10 mouse cellular contexts compared by ENCODE assay signal in the genomic region with DNA sequence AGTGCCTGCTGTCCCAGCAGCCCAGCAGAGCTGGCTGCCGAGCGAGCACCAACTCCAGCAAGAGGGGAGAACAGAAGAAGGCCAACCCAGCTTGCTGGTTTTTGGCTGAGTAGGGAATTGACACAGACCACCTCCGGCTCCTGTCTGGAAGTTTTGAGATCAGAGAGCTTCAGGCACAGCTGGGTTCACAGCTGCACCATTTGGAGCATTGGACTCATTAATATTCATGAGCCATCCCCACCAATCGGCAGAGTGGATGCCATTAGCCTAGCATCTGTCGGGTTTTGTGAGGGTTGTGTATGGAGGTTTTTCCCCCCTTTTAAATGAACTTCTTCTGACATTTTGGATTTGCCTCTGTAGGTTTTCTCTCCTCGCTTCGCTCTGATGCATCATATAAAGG. TPM values are rescaled to one million over a fixed set of nuclear protein-coding genes. Genes with fewer than 3 reads are reported as not detected.
DNase-seq lines count a peak whose midpoint lies in the region; ATAC-seq and TF ChIP-seq lines count a peak whose summit lies in the region.
"Had no signal": no experiment of that assay in that cellular context is flagged by ENCODE, and none has a peak within 500 bp of the region (broad histone marks: within the 10 kb centered on the region; RNA-seq: fewer than 3 reads in every experiment).

No protein-coding gene starts in this region.

- peaks cover 30% of the 10 kb centered on the region for H3K36me3 ChIP-seq in kidney, embryonic 14.5 days (ENCODE audit: control insufficient read depth, insufficient read depth, low read length)
- H3K36me3 ChIP-seq in hindbrain, embryonic 10.5 days = peaks cover 47% of the 10 kb centered on the region
- H3K36me3 ChIP-seq in myocyte (ENCODE audit: control insufficient read depth, insufficient read depth) = peaks cover 28% of the 10 kb centered on the region

- H3K79me2 ChIP-seq in myocyte (ENCODE audit: control insufficient read depth, insufficient read depth) = no peaks in the 10 kb centered on the region

- ATAC-seq in kidney, embryonic 14.5 days (ENCODE audit: low FRiP score, low TSS enrichment) = no peak
- ATAC-seq: intestine, embryonic 15.5 days had no signal

- H3K27ac ChIP-seq in kidney, embryonic 14.5 days (ENCODE audit: low read depth, low read length) = peak overlapping the region; percentile 17; the same call in 1 of the 2 replicates
- H3K27ac ChIP-seq in cortical plate, adult 2 months (ENCODE audit: insufficient read depth, low read length) = peak overlapping the region; percentile 45
- H3K27ac ChIP-seq in hindbrain, embryonic 10.5 days = peak overlapping the region; percentile 81
- H3K27ac ChIP-seq: intestine, embryonic 15.5 days; liver, embryonic 14.5 days had no signal

- no peak overlapping the region for H3K4me2 ChIP-seq in kidney, embryonic 14.5 days (replicated peaks; ENCODE audit: low read depth, low read length)
- H3K4me2 ChIP-seq in myocyte (ENCODE audit: low read depth) = peak overlapping the region; percentile 56
- H3K4me2 ChIP-seq: intestine, embryonic 15.5 days had no signal

- H3K4me1 ChIP-seq in kidney, embryonic 14.5 days (ENCODE audit: control insufficient read depth, insufficient read depth, low read length) = peaks cover 19% of the 10 kb centered on the region; the same call in 1 of the 2 replicates
- peaks cover 1% of the 10 kb centered on the region for H3K4me1 ChIP-seq in cortical plate, adult 2 months (ENCODE audit: control insufficient read depth, insufficient read depth, low read length)
- H3K4me1 ChIP-seq in hindbrain, embryonic 10.5 days (replicated peaks) = peaks cover 48% of the 10 kb centered on the region

- TF ChIP-seq POLR2A in cortical plate, adult 2 months (IDR thresholded peaks at IDR 0.05; ENCODE audit: extremely low read depth, insufficient read depth, low read length) = no peak
- TF ChIP-seq POLR2A in myocyte (IDR thresholded peaks at IDR 0.05; ENCODE audit: insufficient read length, low read depth) = no peak

- H3ac ChIP-seq in myocyte (ENCODE audit: control insufficient read depth, insufficient read length) = no peak overlapping the region

- 36% methylated on average over 7 of the region's 7 CpGs for WGBS in kidney, embryonic 14.5 days
- WGBS in hindbrain, embryonic 10.5 days = 31% methylated on average over 7 of the region's 7 CpGs

- no peaks in the 10 kb centered on the region for H3K9me3 ChIP-seq in kidney, embryonic 14.5 days (ENCODE audit: control insufficient read depth, low read length)
- H3K9me3 ChIP-seq in hindbrain, embryonic 10.5 days = no peaks in the 10 kb centered on the region
- H3K9me3 ChIP-seq: intestine, embryonic 15.5 days had no signal

- H3K4me3 ChIP-seq in kidney, embryonic 14.5 days (ENCODE audit: low read length) = no peak overlapping the region
- H3K4me3 ChIP-seq in cortical plate, adult 2 months (ENCODE audit: insufficient read depth, low read length) = no peak overlapping the region
- no peak overlapping the region for H3K4me3 ChIP-seq in hindbrain, embryonic 10.5 days
- H3K4me3 ChIP-seq in myocyte = no peak overlapping the region
- H3K4me3 ChIP-seq: intestine, embryonic 15.5 days had no signal

- no peak for DNase-seq in kidney, adult 11 months
- peak; percentile 51 for DNase-seq in hindbrain, embryonic 10.5 days (ENCODE audit: low spot score)
- no peak for DNase-seq in ovary, postnatal 36 days (ENCODE audit: low spot score)
- DNase-seq in testis, postnatal 14 days (ENCODE audit: low spot score) = no peak
- DNase-seq in urinary bladder, postnatal 36 days (ENCODE audit: low spot score in 2 of 2) = no peak

- TF ChIP-seq CTCF in cortical plate, adult 2 months (IDR thresholded peaks at IDR 0.05; ENCODE audit: extremely low read depth, insufficient read depth, low read length) = no peak

- H3K27me3 ChIP-seq in kidney, embryonic 14.5 days (ENCODE audit: control insufficient read depth, insufficient read depth, low read length) = no peaks in the 10 kb centered on the region
- no peaks in the 10 kb centered on the region for H3K27me3 ChIP-seq in hindbrain, embryonic 10.5 days (ENCODE audit: insufficient read depth, poor library complexity, severe bottlenecking)
- H3K27me3 ChIP-seq in myocyte (ENCODE audit: control insufficient read depth, insufficient read depth, insufficient read length) = no peaks in the 10 kb centered on the region
- H3K27me3 ChIP-seq: intestine, embryonic 15.5 days had no signal

- H3K9ac ChIP-seq in kidney, embryonic 14.5 days (ENCODE audit: low read depth, low read length) = no peak overlapping the region; the same call in 1 of the 2 replicates
- H3K9ac ChIP-seq: intestine, embryonic 15.5 days; liver, embryonic 14.5 days had no signal

TF ChIP-seq in myocyte, 11 proteins besides CTCF, POLR2A, EP300 and RAD21:
- TF ChIP-seq MAX (IDR thresholded peaks at IDR 0.05; ENCODE audit: low read depth) (no peak), USF1 (IDR thresholded peaks at IDR 0.05; ENCODE audit: low read depth) (no peak), POLR2AphosphoS2 (IDR thresholded peaks at IDR 0.05; ENCODE audit: insufficient read length, low read depth) (no peak), MYOD1 (IDR thresholded peaks at IDR 0.05; ENCODE audit: control insufficient read depth in 1 of 3, insufficient read length in 2 of 3, low read depth in 2 of 3) (no peak)

RNA-seq across cellular contexts. Expression of a gene that starts 10.3 kb away (rescaled TPM):
- polyA plus RNA-seq in kidney, embryonic 14.5 days (2014; fragmentation: Nextera tagmentation; extraction: Ambion mirVana) = 8.6 and 10.2 TPM in 2 replicates
- 42.9 and 46.0 TPM in 2 replicates for polyA plus RNA-seq in cortical plate, adult 2 months (2012; rRNA removed)
- 28.0 and 30.4 TPM in 2 replicates for polyA plus RNA-seq in hindbrain, embryonic 10.5 days (2016; fragmentation: Nextera tagmentation; extraction: Ambion mirVana)
- polyA plus RNA-seq in myocyte (2012; fragmentation: generic; extraction: Trizol) = 18.4 TPM

RNA-seq across cellular contexts. Expression of a gene that starts 21.8 kb away (rescaled TPM):
- 137 and 181 TPM in 2 replicates for polyA plus RNA-seq in kidney, embryonic 14.5 days (2014; fragmentation: Nextera tagmentation; extraction: Ambion mirVana)
- 27.1 and 30.1 TPM in 2 replicates for polyA plus RNA-seq in cortical plate, adult 2 months (2012; rRNA removed)
- polyA plus RNA-seq in hindbrain, embryonic 10.5 days (2016; fragmentation: Nextera tagmentation; extraction: Ambion mirVana) = 158 and 198 TPM in 2 replicates
- polyA plus RNA-seq in myocyte (2012; fragmentation: generic; extraction: Trizol) = 34.6 TPM

Comparison
In these comparisons a context has a peak if more than half of its experiments do, and no peak if none do; other contexts are left out.
1. H3K27ac ChIP-seq: peak in every context shown above with its lines; median percentile 81 in hindbrain, embryonic 10.5 days; 45 in cortical plate, adult 2 months; 17 in kidney, embryonic 14.5 days.